Mouse (Mus musculus) stomach, postnatal 0 days (tissue): Measurements from ENCODE around the gene Zfp383. TPM values are rescaled to one million over a fixed set of nuclear protein-coding genes. Genes with fewer than 3 reads are reported as not detected.

ENCODE experiments used
- ATAC-seq: fragments of 200-750 bp; cut with Nextera tagmentation; 2 replicates; pipeline ENCODE4 v1.8.0; 2017; ENCODE audit not compliant: low FRiP score, low TSS enrichment
- DNase-seq: peaks from one replicate; pipeline ENCODE4 v3.0.0-alpha.2; 2016; ENCODE audit warnings: low spot score
- H3K27ac ChIP-seq: fragments of 300-500 bp; sonication (generic); replicated peaks from 2 replicates; pipeline ENCODE4 v1.5.1; 2014; ENCODE audit warnings: mild to moderate bottlenecking, control low read depth
- H3K27me3 ChIP-seq: fragments of 300-500 bp; sonication (generic); 2 replicates; pipeline ENCODE4 v1.6.1; 2014; ENCODE audit warnings: low read length; ENCODE audit not compliant: control insufficient read depth, insufficient read depth
- H3K36me3 ChIP-seq: fragments of 300-500 bp; sonication (generic); 2 replicates; pipeline ENCODE4 v1.6.1; 2014; ENCODE audit warnings: low read length, mixed read lengths; ENCODE audit not compliant: control insufficient read depth, insufficient read depth
- H3K4me1 ChIP-seq: fragments of 300-500 bp; sonication (generic); replicated peaks from 2 replicates; pipeline ENCODE4 v1.6.1; 2014; ENCODE audit warnings: antibody characterized with exemption; ENCODE audit not compliant: control insufficient read depth, insufficient read depth
- H3K4me2 ChIP-seq: fragments of 300-500 bp; sonication (generic); replicated peaks from 2 replicates; pipeline ENCODE4 v1.6.1; 2014; ENCODE audit warnings: low read depth, mild to moderate bottlenecking, control low read depth, moderate library complexity
- H3K4me3 ChIP-seq: fragments of 300-500 bp; sonication (generic); 2 replicates; pipeline ENCODE4 v1.5.1; 2014; ENCODE audit warnings: low read depth, low read length, control low read depth
- H3K9ac ChIP-seq: fragments of 300-500 bp; sonication (generic); 2 replicates; pipeline ENCODE4 v1.6.1; 2014; ENCODE audit warnings: mild to moderate bottlenecking, low read length, control low read depth, mixed read lengths
- H3K9me3 ChIP-seq: fragments of 300-500 bp; sonication (generic); 2 replicates; pipeline ENCODE4 v1.6.1; 2016; ENCODE audit warnings: low read length; ENCODE audit not compliant: control insufficient read depth
- CTCF ChIP-seq: IDR thresholded peaks from 2 replicates; pipeline ENCODE4 v1.5.1; 2016; ENCODE audit warnings: antibody characterized with exemption, low read depth, mild to moderate bottlenecking, moderate library complexity
- EP300 ChIP-seq: optimal IDR thresholded peaks from 2 replicates; pipeline ENCODE3; 2016; ENCODE audit warnings: antibody characterized with exemption
- WGBS: fragments of 180-500 bp; shearing (Covaris S2); extraction: QIAGEN DNeasy Blood & Tissue Kit; methylation state at CpG from one replicate; pipeline ENCODE4 v1.1.7; 2014; 5-methylcytosine and 5-hydroxymethylcytosine counted together
- polyA plus RNA-seq: library from polyadenylated mRNA; unstranded; fragments of >200 nt; fragmentation: Nextera tagmentation; extraction: Ambion mirVana; gene quantifications from 2 replicates; pipeline ENCODE4 v1.2.1, GENCODE M21; 2015

The Zfp383 gene
- polyA plus RNA-seq, 1 experiment from 2014 or later, result 2.2 TPM

- 87% methylated on average over 2 of the region's 2 CpGs for WGBS
- ATAC-seq, result no peak
- Histone ChIP-seq H3K4me1 (no peaks in the 10 kb centered on the region), H3K9me3 (no peaks in the 10 kb centered on the region), H3K27ac (no peak overlapping the region), H3K9ac (no peak overlapping the region), H3K4me3 (no peak overlapping the region), H3K4me2 (no peak overlapping the region), H3K27me3 (no peaks in the 10 kb centered on the region), H3K36me3 (no peaks in the 10 kb centered on the region; the same call in 1 of the 2 replicates)
- DNase-seq, result no peak
- no peak for TF ChIP-seq EP300
- no peak for TF ChIP-seq CTCF
Observed at GRCm38 (mm10) chr7:29943720-29944119, 35.7 kb downstream of the Zfp383 start.

- no peak overlapping the region for H3K27ac ChIP-seq
- H3K9ac ChIP-seq, result no peak overlapping the region
- TF ChIP-seq CTCF (no peak), EP300 (no peak)
- H3K4me3 ChIP-seq, result no peak overlapping the region
- no peaks in the 10 kb centered on the region for H3K27me3 ChIP-seq
- 88% methylated on average over 2 of the region's 2 CpGs for WGBS
- H3K4me2 ChIP-seq, result no peak overlapping the region
- H3K36me3 ChIP-seq, result no peaks in the 10 kb centered on the region; the same call in 1 of the 2 replicates
- ATAC-seq, result no peak
- H3K9me3 ChIP-seq, result no peaks in the 10 kb centered on the region
- H3K4me1 ChIP-seq, result no peaks in the 10 kb centered on the region
- DNase-seq, result no peak
Observed at GRCm38 (mm10) chr7:29944201-29944600, 36.2 kb downstream of the Zfp383 start.

GRCm38 (mm10) chr7:29953086-29953485 is 45.1 kb downstream of the Zfp383 start:
- Histone ChIP-seq H3K4me2 (peak overlapping the region; percentile 71), H3K9ac (peak overlapping the region; percentile 89), H3K27ac (peak overlapping the region; percentile 92), H3K36me3 (no peaks in the 10 kb centered on the region), H3K9me3 (no peaks in the 10 kb centered on the region), H3K27me3 (no peaks in the 10 kb centered on the region), H3K4me3 (peak overlapping the region; percentile 80), H3K4me1 (no peaks in the 10 kb centered on the region)
- TF ChIP-seq CTCF (no peak), EP300 (no peak)
- no peak for ATAC-seq
- 30% methylated on average over 10 of the region's 10 CpGs for WGBS
- no peak for DNase-seq

- ATAC-seq, result peak; percentile 85
- under 1% methylated on average over 46 of the region's 52 CpGs for WGBS
Observed at GRCm38 (mm10) chr7:29953513-29954401, 45.7 kb downstream of the Zfp383 start, which contains the start of gene Zfp74. Zfp74 (minus strand) TSS chr7:29954089.

GRCm38 (mm10) chr7:29954731-29955130 is 46.7 kb downstream of the Zfp383 start:
- no peak for ATAC-seq
- WGBS, result 23% methylated on average over 4 of the region's 4 CpGs
- Histone ChIP-seq H3K27me3 (no peaks in the 10 kb centered on the region), H3K9me3 (no peaks in the 10 kb centered on the region), H3K9ac (no peak overlapping the region), H3K4me1 (no peaks in the 10 kb centered on the region), H3K36me3 (no peaks in the 10 kb centered on the region), H3K4me3 (peak overlapping the region; percentile 80; the same call in 1 of the 2 replicates), H3K4me2 (peak overlapping the region; percentile 71), H3K27ac (no peak overlapping the region)
- peak; percentile 80 for TF ChIP-seq CTCF
- no peak for TF ChIP-seq EP300
- peak; percentile 70 for DNase-seq

More at GRCm38 (mm10) chr7:29953513-29954401, 45.7 kb downstream of the Zfp383 start, which contains the start of gene Zfp74:
- Histone ChIP-seq H3K27me3 (no peaks in the 10 kb centered on the region), H3K4me3 (peak within 1 kb of the TSS; percentile 80), H3K36me3 (no peaks in the 10 kb centered on the region), H3K4me1 (no peaks in the 10 kb centered on the region), H3K9me3 (no peaks in the 10 kb centered on the region), H3K27ac (peak within 1 kb of the TSS; percentile 92), H3K4me2 (peak within 1 kb of the TSS; percentile 71), H3K9ac (peak within 1 kb of the TSS; percentile 89)
- TF ChIP-seq EP300 (no peak), CTCF (peak; percentile 26)
- peak; percentile 79 for DNase-seq

GRCm38 (mm10) chr7:29956257-29956656 is 48.2 kb downstream of the Zfp383 start:
- no peaks in the 10 kb centered on the region for H3K4me1 ChIP-seq

More at GRCm38 (mm10) chr7:29956257-29956656, 48.2 kb downstream of the Zfp383 start:
- ATAC-seq (no peak), DNase-seq (peak; percentile 20)
- H3K4me2 ChIP-seq, result peak overlapping the region; percentile 23; the same call in 1 of the 2 replicates
- H3K27ac ChIP-seq, result no peak overlapping the region
- H3K4me3 ChIP-seq, result no peak overlapping the region
- H3K9ac ChIP-seq, result no peak overlapping the region
- H3K9me3 ChIP-seq, result no peaks in the 10 kb centered on the region
- TF ChIP-seq EP300, result no peak
- no peak for TF ChIP-seq CTCF
- 51% methylated on average over 9 of the region's 10 CpGs for WGBS
- H3K27me3 ChIP-seq, result no peaks in the 10 kb centered on the region
- H3K36me3 ChIP-seq, result no peaks in the 10 kb centered on the region
